Mouse (Mus musculus) liver, postnatal 0 days (tissue): Measurements from ENCODE around the gene Gm28539.

Experiments
- CTCF ChIP-seq: sonication (generic); IDR thresholded peaks from 2 replicates; pipeline ENCODE4 v1.5.1; 2016; ENCODE audit warnings: antibody characterized with exemption, low read depth
- EP300 ChIP-seq: IDR thresholded peaks from 2 replicates; pipeline ENCODE4 v1.6.1; 2016; ENCODE audit warnings: antibody characterized with exemption, low read depth, mild to moderate bottlenecking

- no peak for TF ChIP-seq CTCF
- no peak for TF ChIP-seq EP300
Observed at GRCm38 (mm10) chr16:18893840-18894372, 57.5 kb downstream of the Gm28539 start.
